ENCODE assay signal across 11 mouse cellular contexts in the genomic region with DNA sequence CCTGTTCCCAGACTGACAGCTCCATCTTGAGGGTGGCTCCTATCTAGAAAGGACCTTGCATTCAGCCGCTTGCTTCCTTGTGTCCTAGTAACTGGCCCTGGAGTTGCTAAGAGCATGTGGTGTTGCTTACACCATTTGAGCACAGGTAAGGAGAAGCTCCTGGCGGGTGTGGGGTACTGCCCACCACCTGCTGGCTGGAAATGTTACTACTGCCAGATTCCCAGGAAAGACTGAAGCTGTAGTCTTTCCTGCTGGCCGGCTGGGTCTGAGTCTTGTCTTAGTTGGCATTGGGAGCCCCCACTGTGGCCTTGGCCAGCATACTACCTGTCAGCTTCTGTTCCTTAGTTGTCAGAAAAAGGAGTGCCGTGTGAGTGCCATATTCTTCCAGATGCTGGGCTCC. TPM values are rescaled to one million over a fixed set of nuclear protein-coding genes. Genes with fewer than 3 reads are reported as not detected.
DNase-seq lines count a peak whose midpoint lies in the region; ATAC-seq and TF ChIP-seq lines count a peak whose summit lies in the region.
"Had no signal": no experiment of that assay in that cellular context is flagged by ENCODE, and none has a peak within 500 bp of the region (broad histone marks: within the 10 kb centered on the region; RNA-seq: fewer than 3 reads in every experiment).

No protein-coding gene starts in this region.

- no peak overlapping the region for H3K4me2 ChIP-seq in midbrain, postnatal 0 days (ENCODE audit: low read depth, low read length, poor library complexity, severe bottlenecking)
- no peak overlapping the region for H3K4me2 ChIP-seq in lung, postnatal 0 days (replicated peaks; ENCODE audit: low read depth, low read length)

- H3K27me3 ChIP-seq in midbrain, postnatal 0 days (ENCODE audit: insufficient read depth, low read length): peaks cover 13% of the 10 kb centered on the region
- H3K27me3 ChIP-seq in midbrain, embryonic 10.5 days (ENCODE audit: low read depth, poor library complexity, severe bottlenecking): peaks cover 52% of the 10 kb centered on the region
- no peaks in the 10 kb centered on the region for H3K27me3 ChIP-seq in kidney, adult 2 months (replicated peaks; ENCODE audit: control insufficient read depth, insufficient read depth, low read length)
- no peaks in the 10 kb centered on the region for H3K27me3 ChIP-seq in lung, postnatal 0 days (replicated peaks; ENCODE audit: insufficient read depth, low read length)

- H3K9me3 ChIP-seq in midbrain, postnatal 0 days (ENCODE audit: low read length): no peaks in the 10 kb centered on the region
- H3K9me3 ChIP-seq in midbrain, embryonic 10.5 days (replicated peaks): no peaks in the 10 kb centered on the region
- no peaks in the 10 kb centered on the region for H3K9me3 ChIP-seq in lung, postnatal 0 days (ENCODE audit: low read length)

- no peak overlapping the region for H3K4me3 ChIP-seq in gastrocnemius, adult 2 months
- no peak overlapping the region for H3K4me3 ChIP-seq in midbrain, postnatal 0 days (ENCODE audit: low read depth, low read length)
- no peak overlapping the region for H3K4me3 ChIP-seq in midbrain, embryonic 10.5 days
- H3K4me3 ChIP-seq in kidney, adult 2 months (ENCODE audit: insufficient read depth, low read depth, low read length): no peak overlapping the region
- no peak overlapping the region for H3K4me3 ChIP-seq in lung, postnatal 0 days (ENCODE audit: low read depth, low read length)
- H3K4me3 ChIP-seq: erythroblast, embryonic 14.5 days had no signal

- no peak overlapping the region for H3K9ac ChIP-seq in midbrain, postnatal 0 days (replicated peaks; ENCODE audit: low read length, poor library complexity, severe bottlenecking)
- H3K9ac ChIP-seq in lung, postnatal 0 days (replicated peaks; ENCODE audit: low read depth): no peak overlapping the region

- peak; percentile 24; the same call in 1 of the 2 replicates for TF ChIP-seq CTCF in gastrocnemius, adult 2 months (IDR thresholded peaks at IDR 0.05)
- peak; percentile 62 for TF ChIP-seq CTCF in midbrain, postnatal 0 days (IDR thresholded peaks at IDR 0.05)
- TF ChIP-seq CTCF in kidney, adult 2 months (conservative IDR thresholded peaks at IDR 0.05; ENCODE audit: insufficient read depth, insufficient read length, low read depth, low read length): no peak; the same call in 1 of the 2 replicates
- peak; percentile 71 for TF ChIP-seq CTCF in lung, postnatal 0 days (IDR thresholded peaks at IDR 0.05)

- no peak for TF ChIP-seq POLR2A in kidney, adult 2 months (IDR thresholded peaks at IDR 0.05; ENCODE audit: low read depth, low read length)

- no peak for DNase-seq in gastrocnemius, adult 2 months
- DNase-seq in gastrocnemius, postnatal 10 days: no peak
- DNase-seq in midbrain, postnatal 0 days (ENCODE audit: low spot score): no peak
- no peak for DNase-seq in midbrain, embryonic 10.5 days (ENCODE audit: low spot score)
- DNase-seq in kidney, adult 2 months: peak; percentile 33
- DNase-seq in lung, postnatal 0 days (ENCODE audit: low spot score): peak; percentile 56
- DNase-seq in cerebellum, adult 9-11 months: no peak
- no peak for DNase-seq in ovary, postnatal 10 days (ENCODE audit: low spot score)
- DNase-seq: adrenal gland, postnatal 25 days; left cerebral cortex, postnatal 4 days had no signal

- intact Hi-C loops in gastrocnemius, adult 2 months (cut with DNase I): loop anchor here (5.0 kb wide), 2 partner anchors 104 to 279 kb away; a partner anchor contains a TSS

- no peaks in the 10 kb centered on the region for H3K36me3 ChIP-seq in midbrain, postnatal 0 days (ENCODE audit: insufficient read depth, low read length)
- H3K36me3 ChIP-seq in midbrain, embryonic 10.5 days: no peaks in the 10 kb centered on the region
- no peaks in the 10 kb centered on the region for H3K36me3 ChIP-seq in kidney, adult 2 months (ENCODE audit: control insufficient read depth, insufficient read depth, low read length)
- H3K36me3 ChIP-seq in lung, postnatal 0 days (ENCODE audit: insufficient read depth, low read length): no peaks in the 10 kb centered on the region

- 61% methylated on average over 4 of the region's 4 CpGs for WGBS in midbrain, postnatal 0 days
- WGBS in midbrain, embryonic 10.5 days: 56% methylated on average over 4 of the region's 4 CpGs
- 58% methylated on average over 4 of the region's 4 CpGs for WGBS in kidney, adult 2 months
- WGBS in lung, postnatal 0 days: 42% methylated on average over 4 of the region's 4 CpGs

- ATAC-seq in midbrain, postnatal 0 days (ENCODE audit: low FRiP score): no peak
- peak; percentile 15 for ATAC-seq in lung, postnatal 0 days

- no peaks in the 10 kb centered on the region for H3K4me1 ChIP-seq in midbrain, postnatal 0 days (ENCODE audit: insufficient read depth, low read length)
- peaks cover 18% of the 10 kb centered on the region for H3K4me1 ChIP-seq in midbrain, embryonic 10.5 days
- no peaks in the 10 kb centered on the region; the same call in 1 of the 2 replicates for H3K4me1 ChIP-seq in kidney, adult 2 months (ENCODE audit: control insufficient read depth, insufficient read depth, low read length)
- peaks cover 17% of the 10 kb centered on the region; the same call in 1 of the 2 replicates for H3K4me1 ChIP-seq in lung, postnatal 0 days (ENCODE audit: insufficient read depth, low read depth, low read length)

- H3K27ac ChIP-seq in gastrocnemius, adult 2 months: no peak overlapping the region
- H3K27ac ChIP-seq in midbrain, postnatal 0 days (ENCODE audit: low read depth, low read length): no peak overlapping the region
- no peak overlapping the region for H3K27ac ChIP-seq in midbrain, embryonic 10.5 days (replicated peaks)
- H3K27ac ChIP-seq in kidney, adult 2 months (ENCODE audit: insufficient read depth, low read depth, low read length): no peak overlapping the region
- no peak overlapping the region for H3K27ac ChIP-seq in lung, postnatal 0 days (ENCODE audit: low read length)

- no peak for TF ChIP-seq EP300 in lung, postnatal 0 days (IDR thresholded peaks at IDR 0.05)

RNA-seq across cellular contexts. Expression of a gene that starts 2.6 kb away (rescaled TPM):
- 1 to 10 TPM; 5.1 to 5.4 TPM for total RNA-seq in gastrocnemius, adult 2 months (2021)
- 1 to 10 TPM; 5.9 to 9.7 TPM for total RNA-seq in gastrocnemius, postnatal 10 days (2021)
- total RNA-seq in midbrain, postnatal 0 days (2014; rRNA removed): 19.9 and 24.4 TPM in 2 replicates
- 4.7 and 5.1 TPM in 2 replicates for polyA plus RNA-seq in midbrain, postnatal 0 days (2015; fragmentation: Nextera tagmentation; extraction: Ambion mirVana)
- 1.2 and 3.1 TPM in 2 replicates for polyA plus RNA-seq in midbrain, embryonic 10.5 days (2016; fragmentation: Nextera tagmentation; extraction: Ambion mirVana)
- polyA plus RNA-seq in kidney, adult 2 months (2012; rRNA removed): 8.8 and 10.0 TPM in 2 replicates
- polyA plus RNA-seq in lung, postnatal 0 days (2015; fragmentation: Nextera tagmentation; extraction: Ambion mirVana): 8.4 and 13.8 TPM in 2 replicates
- polyA plus RNA-seq: erythroblast, embryonic 14.5 days had no signal

Comparison
In these comparisons a context has a peak if more than half of its experiments do, and no peak if none do; other contexts are left out.
1. DNase-seq: peak in kidney, adult 2 months (single experiment) and lung, postnatal 0 days (single experiment); none in gastrocnemius, adult 2 months (single experiment), gastrocnemius, postnatal 10 days (single experiment), midbrain, postnatal 0 days (single experiment), midbrain, embryonic 10.5 days (single experiment), cerebellum, adult 9-11 months (single experiment) and ovary, postnatal 10 days (single experiment).